Mouse (Mus musculus): ENCODE data around the gene Mettl27.

DNA sequence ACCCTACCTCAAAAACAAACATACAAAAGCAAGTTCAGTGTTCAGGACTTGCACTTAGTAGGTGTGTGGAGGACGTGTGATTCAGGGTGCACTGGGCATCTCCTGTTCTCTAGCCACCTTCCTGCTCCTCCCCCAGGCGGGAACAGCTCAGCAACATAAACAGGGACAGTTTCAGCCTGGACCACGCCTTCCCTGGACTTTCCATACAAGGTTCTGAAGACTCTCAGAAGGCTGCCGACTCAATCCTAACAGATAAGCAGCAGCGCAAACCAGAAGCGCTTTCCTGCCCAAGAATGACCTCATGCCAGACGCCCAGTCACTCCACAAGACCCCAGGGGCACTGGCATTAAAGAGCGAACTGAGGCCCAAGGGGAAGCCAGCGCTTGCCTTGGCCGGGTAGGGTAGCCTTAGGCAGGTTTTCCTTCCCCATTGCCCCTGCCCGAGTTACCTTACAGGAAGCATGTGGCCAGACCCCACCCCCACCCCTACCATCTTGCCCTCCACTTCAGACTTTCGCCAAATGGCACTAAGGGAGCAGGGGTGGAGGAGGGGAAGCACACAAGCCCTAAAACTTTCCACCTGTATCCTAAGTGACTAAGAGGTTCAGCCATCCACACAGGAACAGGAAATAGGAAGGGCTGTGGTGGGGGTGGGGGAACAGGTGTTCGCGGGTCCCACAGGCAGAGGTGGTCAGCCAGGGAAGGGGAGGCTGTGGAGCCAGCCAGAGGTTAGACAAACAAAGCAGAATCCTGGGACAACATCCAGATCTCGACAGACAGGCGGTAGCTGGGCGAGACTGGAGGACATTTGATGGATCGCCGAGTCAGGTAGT is 19.1 kb downstream of the Mettl27 start:
- no peak for TF ChIP-seq HCFC1 (IDR thresholded peaks at IDR 0.05; ENCODE audit: borderline replicate concordance, insufficient read depth, low read length)
- TF ChIP-seq ZC3H11A (IDR thresholded peaks at IDR 0.05; ENCODE audit: borderline replicate concordance, low read depth, low read length) = no peak
